In genomic region chr5:65354985-65355384, GRCm38 (mm10) we compare ENCODE assay signal across 20 mouse cellular contexts. TPM values are rescaled to one million over a fixed set of nuclear protein-coding genes. Genes with fewer than 3 reads are reported as not detected.
DNase-seq lines count a peak whose midpoint lies in the region; ATAC-seq and TF ChIP-seq lines count a peak whose summit lies in the region.
"Had no signal": no experiment of that assay in that cellular context is flagged by ENCODE, and none has a peak within 500 bp of the region (broad histone marks: within the 10 kb centered on the region; RNA-seq: fewer than 3 reads in every experiment).

No protein-coding gene starts in this region.

- TF ChIP-seq EP300 in liver, embryonic 14.5 days (IDR thresholded peaks at IDR 0.05; ENCODE audit: low read depth) = no peak
- no peak for TF ChIP-seq EP300 in ES-Bruce4 (IDR thresholded peaks at IDR 0.05; ENCODE audit: insufficient read depth, low read depth, low read length)

- no peak overlapping the region for H3K4me3 ChIP-seq in liver, embryonic 14.5 days (ENCODE audit: insufficient read depth in 1 of 2, low read depth in 2 of 2, low read length in 2 of 2)
- no peak overlapping the region for H3K4me3 ChIP-seq in liver, embryonic 11.5 days (ENCODE audit: low read depth, low read length)
- no peak overlapping the region for H3K4me3 ChIP-seq in ES-Bruce4 (ENCODE audit: low read depth, low read length)
- no peak overlapping the region for H3K4me3 ChIP-seq in midbrain, embryonic 11.5 days (ENCODE audit: low read depth, low read length)
- H3K4me3 ChIP-seq: forebrain, embryonic 12.5 days; heart, embryonic 13.5 days; hindbrain, embryonic 15.5 days; limb, embryonic 15.5 days; midbrain, embryonic 12.5 days; myocyte; neural tube, embryonic 15.5 days had no signal

- no peak overlapping the region for H3K9ac ChIP-seq in liver, embryonic 14.5 days (replicated peaks)
- H3K9ac ChIP-seq in liver, embryonic 11.5 days (ENCODE audit: low read depth, low read length) = no peak overlapping the region
- H3K9ac ChIP-seq in ES-Bruce4 (ENCODE audit: low read depth, poor library complexity, severe bottlenecking) = no peak overlapping the region
- no peak overlapping the region for H3K9ac ChIP-seq in midbrain, embryonic 11.5 days (ENCODE audit: low read length)
- H3K9ac ChIP-seq: forebrain, embryonic 12.5 days; heart, embryonic 13.5 days; hindbrain, embryonic 15.5 days; limb, embryonic 15.5 days; midbrain, embryonic 12.5 days; neural tube, embryonic 15.5 days had no signal

- DNase-seq in CD4-positive, CD25-positive, alpha-beta regulatory T cell, adult 2 months (ENCODE audit: low read depth, low spot score) = peak; percentile 31
- DNase-seq in liver, embryonic 14.5 days (ENCODE audit: low read depth in 3 of 3, low spot score in 3 of 3) = no peak
- no peak for DNase-seq in liver, embryonic 11.5 days (ENCODE audit: low spot score)
- peak; percentile 87 for DNase-seq in ZHBTc4 (ENCODE audit: low read depth, low spot score)
- DNase-seq in midbrain, embryonic 11.5 days (ENCODE audit: low spot score, missing footprints) = no peak
- DNase-seq: adrenal gland, postnatal 36 days; cerebellum, adult 9-11 months; heart, postnatal 36 days; kidney, adult 18-20 months; lung, postnatal 14 days had no signal

- WGBS in liver, embryonic 14.5 days (ENCODE audit: insufficient replicate concordance) = 56% methylated on average over 5 of the region's 5 CpGs
- WGBS in liver, embryonic 11.5 days = 73% methylated on average over 5 of the region's 5 CpGs
- whole genome bisulfite sequencing in midbrain, embryonic 11.5 days = 81% methylated on average over 5 of the region's 5 CpGs

- H3K27ac ChIP-seq in liver, embryonic 14.5 days = no peak overlapping the region
- no peak overlapping the region for H3K27ac ChIP-seq in liver, embryonic 11.5 days (ENCODE audit: low read depth, low read length)
- H3K27ac ChIP-seq in ES-Bruce4 (ENCODE audit: insufficient read depth, low read length) = no peak overlapping the region
- no peak overlapping the region for H3K27ac ChIP-seq in midbrain, embryonic 11.5 days (ENCODE audit: low read depth, low read length)
- H3K27ac ChIP-seq: forebrain, embryonic 12.5 days; heart, embryonic 13.5 days; hindbrain, embryonic 15.5 days; limb, embryonic 15.5 days; midbrain, embryonic 12.5 days; neural tube, embryonic 15.5 days had no signal

- TF ChIP-seq POLR2A in ES-Bruce4 (IDR thresholded peaks at IDR 0.05; ENCODE audit: insufficient read depth, low read length) = no peak

- no peaks in the 10 kb centered on the region for H3K27me3 ChIP-seq in liver, embryonic 14.5 days (ENCODE audit: control insufficient read depth, insufficient read depth, low read length)
- H3K27me3 ChIP-seq in liver, embryonic 11.5 days (replicated peaks; ENCODE audit: control insufficient read depth, insufficient read depth, low read length) = no peaks in the 10 kb centered on the region
- no peaks in the 10 kb centered on the region for H3K27me3 ChIP-seq in ES-Bruce4 (ENCODE audit: control insufficient read depth, insufficient read depth, low read length, poor library complexity, severe bottlenecking)
- no peaks in the 10 kb centered on the region for H3K27me3 ChIP-seq in midbrain, embryonic 11.5 days (ENCODE audit: control insufficient read depth, insufficient read depth, low read length)
- H3K27me3 ChIP-seq: forebrain, embryonic 12.5 days; heart, embryonic 13.5 days; hindbrain, embryonic 15.5 days; limb, embryonic 15.5 days; midbrain, embryonic 12.5 days; neural tube, embryonic 15.5 days had no signal

- ATAC-seq in CD4-positive, CD25-positive, alpha-beta regulatory T cell, adult 4 months = no peak
- ATAC-seq in liver, embryonic 14.5 days (ENCODE audit: insufficient read depth) = no peak
- no peak for ATAC-seq in liver, embryonic 11.5 days (replicated peaks; ENCODE audit: low FRiP score)
- no peak for ATAC-seq in erythroblast, adult 5-6 weeks (replicated peaks; ENCODE audit: low FRiP score, poor library complexity, severe bottlenecking)
- no peak for ATAC-seq in midbrain, embryonic 11.5 days (ENCODE audit: low FRiP score)

- H3K9me3 ChIP-seq in liver, embryonic 14.5 days (ENCODE audit: control insufficient read depth, low read length) = peaks cover 2% of the 10 kb centered on the region; the same call in 1 of the 2 replicates
- 0 out of 2 replicates have a peak, but pooled peaks cover 2% of the 10 kb centered on the region for H3K9me3 ChIP-seq in liver, embryonic 11.5 days (ENCODE audit: control insufficient read depth, low read length)
- no peaks in the 10 kb centered on the region for H3K9me3 ChIP-seq in ES-Bruce4 (replicated peaks; ENCODE audit: control insufficient read depth, insufficient read depth, low read length, poor library complexity, severe bottlenecking)
- H3K9me3 ChIP-seq in midbrain, embryonic 11.5 days (ENCODE audit: control insufficient read depth, low read length) = no peaks in the 10 kb centered on the region; the same call in 1 of the 2 replicates
- H3K9me3 ChIP-seq: hindbrain, embryonic 15.5 days; limb, embryonic 15.5 days; midbrain, embryonic 12.5 days; neural tube, embryonic 15.5 days had no signal

- no peaks in the 10 kb centered on the region for H3K36me3 ChIP-seq in liver, embryonic 14.5 days (replicated peaks; ENCODE audit: control insufficient read depth, insufficient read depth, low read depth)
- no peaks in the 10 kb centered on the region for H3K36me3 ChIP-seq in liver, embryonic 11.5 days (ENCODE audit: control insufficient read depth, insufficient read depth, low read length)
- H3K36me3 ChIP-seq in ES-Bruce4 (ENCODE audit: control insufficient read depth, insufficient read depth, low read length, poor library complexity, severe bottlenecking) = no peaks in the 10 kb centered on the region
- no peaks in the 10 kb centered on the region for H3K36me3 ChIP-seq in midbrain, embryonic 11.5 days (ENCODE audit: control insufficient read depth, insufficient read depth, low read length)
- H3K36me3 ChIP-seq: forebrain, embryonic 12.5 days; heart, embryonic 13.5 days; hindbrain, embryonic 15.5 days; limb, embryonic 15.5 days; midbrain, embryonic 12.5 days; neural tube, embryonic 15.5 days had no signal

- H3K4me1 ChIP-seq in liver, embryonic 14.5 days (replicated peaks; ENCODE audit: control insufficient read depth in 2 of 2, insufficient read depth in 2 of 2, low read length in 1 of 2) = peaks cover 0 to 8% of the 10 kb centered on the region in 2 experiments; a peak in 1 of 4 replicates
- no peaks in the 10 kb centered on the region for H3K4me1 ChIP-seq in liver, embryonic 11.5 days (replicated peaks; ENCODE audit: control insufficient read depth, insufficient read depth, low read length)
- no peaks in the 10 kb centered on the region for H3K4me1 ChIP-seq in ES-Bruce4 (ENCODE audit: control insufficient read depth, insufficient read depth, low read length)
- H3K4me1 ChIP-seq in midbrain, embryonic 11.5 days (ENCODE audit: control insufficient read depth, insufficient read depth, low read length) = no peaks in the 10 kb centered on the region
- H3K4me1 ChIP-seq: forebrain, embryonic 12.5 days; heart, embryonic 13.5 days; hindbrain, embryonic 15.5 days; limb, embryonic 15.5 days; midbrain, embryonic 12.5 days; neural tube, embryonic 15.5 days had no signal

- H3K4me2 ChIP-seq in liver, embryonic 14.5 days (ENCODE audit: low read depth) = no peak overlapping the region
- H3K4me2 ChIP-seq in liver, embryonic 11.5 days = no peak overlapping the region
- H3K4me2 ChIP-seq in midbrain, embryonic 11.5 days = no peak overlapping the region
- H3K4me2 ChIP-seq: forebrain, embryonic 12.5 days; heart, embryonic 13.5 days; hindbrain, embryonic 15.5 days; limb, embryonic 15.5 days; midbrain, embryonic 12.5 days; neural tube, embryonic 15.5 days had no signal

- TF ChIP-seq CTCF in liver, embryonic 14.5 days (IDR thresholded peaks at IDR 0.05; ENCODE audit: low read depth) = peak; percentile 37; the same call in 1 of the 2 replicates
- TF ChIP-seq CTCF in ES-Bruce4 (IDR thresholded peaks at IDR 0.05; ENCODE audit: low read depth, low read length) = peak; percentile 47

RNA-seq across cellular contexts. Expression of gene Klb, which starts 6.9 kb away (rescaled TPM):
- not detected for polyA plus RNA-seq in CD4-positive, CD25-positive, alpha-beta regulatory T cell, adult 4 months (2017; shearing (Covaris generic))
- 3.9 and 4.6 TPM in 2 replicates for polyA plus RNA-seq in liver, embryonic 14.5 days (2012; rRNA removed)
- 8.0 TPM in 2 replicates for polyA plus RNA-seq in liver, embryonic 14.5 days (2014; fragmentation: Nextera tagmentation; extraction: Ambion mirVana)
- polyA plus RNA-seq in liver, embryonic 11.5 days (2014; fragmentation: Nextera tagmentation; extraction: Ambion mirVana) = 10.8 and 11.6 TPM in 2 replicates
- polyA plus RNA-seq in ES-Bruce4 (2011; ENCODE audit: insufficient read depth, insufficient read length, low read depth, missing spikeins) = not detected in 2 replicates
- total RNA-seq in erythroblast, adult 5-6 weeks (2015; ENCODE audit: low replicate concordance) = not detected in 2 replicates
- total RNA-seq in erythroblast, adult 5-6 weeks (2017; ENCODE audit: low replicate concordance) = not detected in 2 replicates
- 0.04 and 0.14 TPM in 2 replicates for polyA plus RNA-seq in midbrain, embryonic 11.5 days (2014; fragmentation: Nextera tagmentation; extraction: Ambion mirVana)
- polyA plus RNA-seq: limb, embryonic 15.5 days; midbrain, embryonic 12.5 days had no signal

RNA-seq across cellular contexts. Expression of gene Rfc1, which starts 19.5 kb away (rescaled TPM):
- 10 to 100 TPM; 76.5 to 78.8 TPM for polyA plus RNA-seq in CD4-positive, CD25-positive, alpha-beta regulatory T cell, adult 4 months (2017; shearing (Covaris generic))
- polyA plus RNA-seq in liver, embryonic 14.5 days (2012; rRNA removed) = 15.5 and 19.0 TPM in 2 replicates
- polyA plus RNA-seq in liver, embryonic 14.5 days (2014; fragmentation: Nextera tagmentation; extraction: Ambion mirVana) = 36.4 and 40.4 TPM in 2 replicates
- 82.3 and 83.3 TPM in 2 replicates for polyA plus RNA-seq in liver, embryonic 11.5 days (2014; fragmentation: Nextera tagmentation; extraction: Ambion mirVana)
- 146 and 160 TPM in 2 replicates for polyA plus RNA-seq in ES-Bruce4 (2011; ENCODE audit: insufficient read depth, insufficient read length, low read depth, missing spikeins)
- total RNA-seq in erythroblast, adult 5-6 weeks (2015; ENCODE audit: low replicate concordance) = 14.2 and 29.5 TPM in 2 replicates
- total RNA-seq in erythroblast, adult 5-6 weeks (2017; ENCODE audit: low replicate concordance) = 36.8 and 38.2 TPM in 2 replicates
- polyA plus RNA-seq in midbrain, embryonic 11.5 days (2014; fragmentation: Nextera tagmentation; extraction: Ambion mirVana) = 92.3 and 98.2 TPM in 2 replicates

RNA-seq across cellular contexts. Expression of gene Rpl9, which starts 36.3 kb away (rescaled TPM):
- 1,000 to 10,000 TPM; 2,375 to 2,759 TPM for polyA plus RNA-seq in CD4-positive, CD25-positive, alpha-beta regulatory T cell, adult 4 months (2017; shearing (Covaris generic))
- polyA plus RNA-seq in liver, embryonic 14.5 days (2012; rRNA removed) = 528 and 683 TPM in 2 replicates
- polyA plus RNA-seq in liver, embryonic 14.5 days (2014; fragmentation: Nextera tagmentation; extraction: Ambion mirVana) = 725 and 737 TPM in 2 replicates
- polyA plus RNA-seq in liver, embryonic 11.5 days (2014; fragmentation: Nextera tagmentation; extraction: Ambion mirVana) = 1,151 and 1,248 TPM in 2 replicates
- polyA plus RNA-seq in ES-Bruce4 (2011; ENCODE audit: insufficient read depth, insufficient read length, low read depth, missing spikeins) = 573 and 625 TPM in 2 replicates
- 636 and 727 TPM in 2 replicates for total RNA-seq in erythroblast, adult 5-6 weeks (2015; ENCODE audit: low replicate concordance)
- total RNA-seq in erythroblast, adult 5-6 weeks (2017; ENCODE audit: low replicate concordance) = 268 and 390 TPM in 2 replicates
- polyA plus RNA-seq in midbrain, embryonic 11.5 days (2014; fragmentation: Nextera tagmentation; extraction: Ambion mirVana) = 896 and 929 TPM in 2 replicates

RNA-seq across cellular contexts. Expression of gene Lias, which starts 36.3 kb away (rescaled TPM):
- 10 to 100 TPM; 31.6 to 44.7 TPM for polyA plus RNA-seq in CD4-positive, CD25-positive, alpha-beta regulatory T cell, adult 4 months (2017; shearing (Covaris generic))
- polyA plus RNA-seq in liver, embryonic 14.5 days (2012; rRNA removed) = 11.5 and 20.3 TPM in 2 replicates
- polyA plus RNA-seq in liver, embryonic 14.5 days (2014; fragmentation: Nextera tagmentation; extraction: Ambion mirVana) = 36.5 and 37.9 TPM in 2 replicates
- 80.2 and 80.8 TPM in 2 replicates for polyA plus RNA-seq in liver, embryonic 11.5 days (2014; fragmentation: Nextera tagmentation; extraction: Ambion mirVana)
- 45.7 and 53.5 TPM in 2 replicates for polyA plus RNA-seq in ES-Bruce4 (2011; ENCODE audit: insufficient read depth, insufficient read length, low read depth, missing spikeins)
- 13.8 and 38.0 TPM in 2 replicates for total RNA-seq in erythroblast, adult 5-6 weeks (2015; ENCODE audit: low replicate concordance)
- 20.7 and 24.7 TPM in 2 replicates for total RNA-seq in erythroblast, adult 5-6 weeks (2017; ENCODE audit: low replicate concordance)
- polyA plus RNA-seq in midbrain, embryonic 11.5 days (2014; fragmentation: Nextera tagmentation; extraction: Ambion mirVana) = 67.4 and 67.8 TPM in 2 replicates

Comparison
In these comparisons a context has a peak if more than half of its experiments do, and no peak if none do; other contexts are left out.
1. DNase-seq: peak in CD4-positive, CD25-positive, alpha-beta regulatory T cell, adult 2 months (single experiment) and ZHBTc4 (single experiment); none in liver, embryonic 14.5 days (0 of 3), liver, embryonic 11.5 days (single experiment) and midbrain, embryonic 11.5 days (single experiment).